Mouse (Mus musculus) cerebellum, adult (tissue): Measurements from ENCODE around the gene Clec16a.

Experiments used
- ATAC-seq: cut with Nextera tagmentation; 2 replicates; pipeline ENCODE4 v1.9.2; 2017; ENCODE audit warnings: mild to moderate bottlenecking, moderate library complexity, mixed read lengths; ENCODE audit not compliant: insufficient number of reproducible peaks, low FRiP score, low TSS enrichment

Gene Clec16a

DNA sequence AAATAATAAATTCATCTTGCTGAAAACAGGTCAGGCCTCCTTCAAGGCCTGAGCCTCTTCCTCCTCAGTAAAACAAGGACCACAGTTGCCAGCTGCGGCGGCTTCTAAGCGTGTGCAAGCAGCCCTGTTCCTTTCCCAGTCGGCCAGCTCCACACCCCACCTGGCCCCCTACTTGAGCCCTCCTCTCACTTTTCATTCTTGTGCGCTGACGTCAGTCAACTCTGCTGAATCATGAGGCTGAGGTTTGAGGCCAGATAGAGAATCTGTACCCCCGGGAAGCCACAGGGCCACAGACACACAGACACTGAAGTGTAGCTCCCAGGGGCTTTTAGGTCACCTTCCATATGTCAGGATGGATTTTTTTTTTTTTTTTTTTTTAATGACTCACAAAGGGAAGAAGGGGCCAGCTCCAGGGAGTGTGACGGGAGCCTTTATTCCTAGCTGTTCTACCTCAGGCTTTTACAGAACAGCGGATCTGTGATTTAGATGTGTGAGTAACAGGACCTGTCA lies 236.8 kb downstream of the Clec16a start:
- ATAC-seq: no peak

DNA sequence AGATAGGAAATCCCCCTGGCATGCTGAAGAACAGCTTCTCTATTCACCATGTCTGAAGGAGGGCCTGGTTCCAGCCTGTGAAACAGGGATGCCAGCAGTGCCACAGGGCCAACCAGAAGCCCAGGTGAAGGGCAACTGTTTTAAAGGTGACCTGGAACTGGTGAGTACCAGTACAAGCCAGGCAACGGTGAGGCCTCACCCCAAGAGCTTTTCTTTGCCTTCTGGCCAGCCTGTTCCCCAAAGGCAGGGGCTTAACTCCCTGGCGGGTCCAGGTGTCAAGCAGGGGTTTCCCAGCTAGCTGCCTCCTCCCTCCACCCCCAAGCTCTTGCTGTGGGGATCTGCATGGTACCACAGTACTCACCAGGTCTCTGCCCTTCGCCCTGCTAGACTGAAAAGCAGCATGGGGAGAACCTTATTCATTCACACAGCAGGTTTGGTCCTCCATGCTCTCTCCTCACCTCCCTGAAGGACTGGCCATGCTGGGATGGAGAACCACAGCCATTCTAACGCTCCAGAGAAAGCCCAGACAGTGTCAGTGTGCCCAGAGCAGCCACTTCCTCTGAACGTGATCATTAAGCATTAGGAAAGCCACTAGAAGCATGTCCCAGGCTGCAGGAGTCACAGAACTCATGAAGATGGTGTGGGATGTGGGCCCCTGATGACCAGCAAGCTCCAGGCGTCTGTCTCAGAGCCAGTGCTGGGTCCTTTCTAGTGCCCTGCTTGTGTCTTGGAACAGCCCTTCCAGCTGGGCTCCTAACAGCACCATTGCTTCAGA lies 237.4 kb downstream of the Clec16a start:
- ATAC-seq: no peak

- ATAC-seq: no peak
Observed at GRCm38 (mm10) chr16:10783152-10783434, 238.0 kb downstream of the Clec16a start.

- ATAC-seq: no peak
Observed at GRCm38 (mm10) chr16:10783451-10783850, 238.3 kb downstream of the Clec16a start.

- ATAC-seq: no peak
Observed at GRCm38 (mm10) chr16:10783883-10784792, 239.0 kb downstream of the Clec16a start.

GRCm38 (mm10) chr16:10784793-10785370 lies 239.7 kb downstream of the Clec16a start:
- peak; percentile 47; the same call in 1 of the 2 replicates for ATAC-seq

GRCm38 (mm10) chr16:10785371-10786231 lies 240.5 kb downstream of the Clec16a start, which contains the start of gene Socs1:
TSS of gene Socs1 (minus strand) at chr16:10785536.
- ATAC-seq: peak; percentile 45

DNA sequence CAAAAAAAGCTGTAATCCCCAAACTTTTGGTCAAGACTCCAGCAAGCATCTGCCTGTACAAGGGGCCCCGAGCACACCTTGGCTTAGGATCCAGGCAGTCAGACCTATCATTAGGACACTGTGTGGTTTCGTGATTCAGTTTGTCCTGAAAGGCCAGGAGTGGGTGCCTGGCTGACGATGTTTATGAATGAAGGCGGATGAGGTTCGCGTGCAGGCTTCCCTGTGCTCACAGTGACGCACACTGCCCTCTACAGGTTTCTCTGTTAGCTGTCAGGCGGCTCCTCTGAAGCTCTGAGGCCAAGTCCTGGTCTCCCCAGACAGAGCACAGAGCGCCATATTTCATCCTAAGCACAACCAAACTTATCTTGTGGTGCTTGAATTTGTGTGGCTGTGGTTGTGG lies 241.1 kb downstream of the Clec16a start:
- peak; percentile 68 for ATAC-seq

GRCm38 (mm10) chr16:10786782-10787547 lies 241.8 kb downstream of the Clec16a start:
- no peak for ATAC-seq

GRCm38 (mm10) chr16:10787548-10788058 lies 242.5 kb downstream of the Clec16a start:
- no peak for ATAC-seq

GRCm38 (mm10) chr16:10788271-10788670 lies 243.1 kb downstream of the Clec16a start, which contains the start of gene Tnp2:
TSS of gene Tnp2 (minus strand) at chr16:10788660.
- ATAC-seq: no peak

GRCm38 (mm10) chr16:10788866-10789265 lies 243.7 kb downstream of the Clec16a start:
- ATAC-seq: no peak

DNA sequence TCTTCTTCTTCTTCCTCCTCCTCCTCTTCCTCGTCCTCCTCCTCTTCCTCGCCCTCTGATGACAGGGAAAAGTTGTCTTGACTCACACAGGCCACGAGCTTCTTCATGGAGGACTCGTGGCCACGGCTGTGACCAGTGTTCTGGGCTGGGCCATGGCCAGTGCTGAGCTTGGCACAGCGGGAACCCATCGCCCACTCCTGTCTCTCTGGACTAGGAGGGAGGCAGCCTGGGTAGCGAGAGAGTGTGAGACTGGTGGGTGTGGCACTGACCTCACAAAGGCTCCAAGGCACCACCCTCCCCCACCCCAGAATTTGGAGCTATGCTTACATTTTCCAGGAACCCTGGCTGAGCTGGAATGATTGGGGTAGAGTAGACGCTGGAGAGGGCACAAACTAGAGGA lies 245.6 kb downstream of the Clec16a start, which contains the start of gene Prm3:
Gene Prm3 (minus strand): TSS at position 213 of the 400 bp plus-strand sequence.
- ATAC-seq: no peak
